Mouse (Mus musculus) brain, embryonic 14.5 days (tissue): ENCODE results near the gene Rdh12.

ENCODE experiments used
- CTCF ChIP-seq: fragments of 200-500 bp; IDR thresholded peaks from 2 replicates; pipeline ENCODE4 v1.5.1; 2012; ENCODE audit warnings: inconsistent platforms, mild to moderate bottlenecking, moderate library complexity, borderline replicate concordance; ENCODE audit not compliant: insufficient read depth, insufficient read length; ENCODE audit errors: extremely low read depth
- POLR2A ChIP-seq: fragments of 200-500 bp; IDR thresholded peaks from 2 replicates; pipeline ENCODE4 v1.6.1; 2012; ENCODE audit warnings: mild to moderate bottlenecking, inconsistent platforms, borderline replicate concordance; ENCODE audit not compliant: poor library complexity, insufficient read depth, insufficient read length, severe bottlenecking; ENCODE audit errors: extremely low read depth

- TF ChIP-seq CTCF = peak; percentile 64; the same call in 1 of the 2 replicates
- TF ChIP-seq POLR2A = no peak
Measured at GRCm38 (mm10) chr12:79191701-79192100, 17.0 kb upstream of the Rdh12 start.
